Mouse (Mus musculus) lung, adult 2 months (tissue): ENCODE results near the gene Nme7.

ENCODE experiments used
- CTCF ChIP-seq: fragments of 200-500 bp; IDR thresholded peaks from 2 replicates; pipeline ENCODE4 v1.5.1; 2011; ENCODE audit warnings: mild to moderate bottlenecking, low read length, control low read depth; ENCODE audit not compliant: insufficient read depth
- POLR2A ChIP-seq: fragments of 200-500 bp; IDR thresholded peaks from 2 replicates; pipeline ENCODE4 v1.6.1; 2011; ENCODE audit warnings: low read depth, mild to moderate bottlenecking, control low read depth, low read length, borderline replicate concordance; ENCODE audit errors: extremely low read depth

- TF ChIP-seq CTCF (no peak), POLR2A (no peak)
These were observed 95.7 kb downstream of the Nme7 start for GRCm38 (mm10) chr1:164399578-164399977.
